Mouse (Mus musculus): ENCODE data around the gene Nipal3.

- TF ChIP-seq GATA1 (IDR thresholded peaks at IDR 0.05; ENCODE audit: low read length) = no peak
- TF ChIP-seq TAL1 (IDR thresholded peaks at IDR 0.05; ENCODE audit: low read length) = no peak
These were observed 41.7 kb downstream of the Nipal3 start for GRCm38 (mm10) chr4:135453164-135453563.

Data from erythroblast, embryonic 14.5 days (primary cell).